Mouse (Mus musculus) CH12F3 (cell line): ENCODE data around the gene Vamp4.
"Not testable (repeated sequence)": the region's sequence is repeated elsewhere in the genome, so short reads cannot be mapped to it uniquely, and the experiment has no call there.

Experiments
- in situ Hi-C: fragments of 300-500 bp; cut with MboI; formaldehyde crosslinking; loops from 2 replicates; pipeline ENCODE4 v1.14.3; 2020; ENCODE audit warnings: low sequenced_read_pairs

Gene Vamp4

DNA sequence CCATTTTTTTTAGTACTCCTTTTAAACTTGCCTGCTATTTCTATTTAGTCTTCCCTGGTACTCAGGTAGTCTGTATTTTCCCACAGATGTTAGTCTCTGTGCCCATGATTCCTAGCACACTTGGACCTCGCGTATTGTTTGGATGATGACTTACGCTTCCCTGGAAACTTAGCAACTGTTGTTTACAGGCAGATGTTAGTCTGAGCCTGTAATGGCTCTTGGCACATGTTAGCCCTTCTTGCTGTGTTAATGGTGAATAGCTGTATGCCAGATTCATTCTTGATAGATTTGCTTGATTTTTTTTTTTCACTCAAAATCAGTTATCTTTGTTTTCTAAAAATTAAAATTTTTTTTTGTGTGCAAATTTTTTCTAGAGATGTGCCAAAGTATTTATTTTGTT lies 18.3 kb downstream of the Vamp4 start:
- in situ Hi-C loops, result no loop called here

GRCm38 (mm10) chr1:162589443-162589842 lies 19.1 kb downstream of the Vamp4 start:
- in situ Hi-C loops, result no loop called here

DNA sequence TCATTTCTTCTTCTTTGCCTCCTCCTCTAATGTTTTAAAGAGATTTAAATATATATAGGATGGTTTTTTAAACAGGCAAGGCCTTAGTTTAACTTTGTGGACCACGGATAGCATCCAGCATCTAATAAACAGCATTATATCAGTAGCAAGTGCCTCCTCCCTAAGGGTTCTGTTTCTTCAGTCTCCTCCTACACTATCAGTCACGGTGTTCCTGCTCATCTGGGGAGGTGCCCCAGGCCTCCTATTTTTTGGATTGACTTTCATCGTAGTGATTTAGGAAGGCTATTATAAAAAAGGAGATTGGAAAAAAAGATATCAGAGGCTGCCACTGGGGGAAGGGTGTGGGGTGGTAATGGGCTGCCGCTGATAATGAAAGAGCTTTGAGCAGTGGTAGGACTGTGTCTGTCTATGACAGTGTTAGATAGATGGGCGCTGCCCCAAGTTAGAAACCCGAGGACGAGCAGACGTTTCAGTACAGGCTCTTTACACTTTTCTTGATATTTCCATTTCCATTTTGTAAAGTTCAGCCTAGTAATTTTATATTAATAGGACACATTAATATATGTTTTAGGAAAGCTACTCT lies 20.2 kb downstream of the Vamp4 start:
- in situ Hi-C loops, result no loop called here

DNA sequence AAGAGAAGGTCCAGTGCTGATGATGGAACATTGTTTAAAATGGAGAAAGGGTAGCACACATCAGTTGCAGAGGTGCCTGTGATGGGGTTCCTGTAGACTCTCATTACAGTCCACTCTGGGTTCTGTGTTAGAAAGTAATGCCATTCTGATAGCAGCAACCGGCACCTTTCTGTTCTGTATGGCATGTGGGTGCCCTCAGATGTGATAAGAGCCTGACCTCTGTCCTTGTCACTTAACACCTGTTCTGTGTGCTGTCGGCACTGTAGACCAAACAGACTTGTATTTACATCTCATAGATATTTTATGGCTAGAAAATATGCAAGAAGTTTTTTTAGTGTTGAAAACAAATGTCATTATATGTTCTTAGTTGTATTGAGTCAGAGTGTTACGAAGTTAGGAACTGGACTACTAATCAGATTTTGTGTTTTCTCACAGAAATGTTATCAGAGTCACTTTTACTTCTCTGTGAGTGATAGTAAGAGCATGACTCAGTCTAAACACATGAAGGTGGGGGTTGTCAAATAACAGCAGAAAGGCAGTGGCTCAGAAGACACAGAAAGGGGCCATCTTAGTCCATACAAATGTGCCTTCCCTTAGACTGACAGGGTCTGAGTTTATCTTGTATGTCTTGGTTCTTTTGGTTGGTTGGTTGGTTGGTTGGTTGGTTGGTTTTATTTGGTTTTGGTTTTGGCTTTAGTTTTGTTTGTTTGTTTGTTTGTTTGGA lies 27.2 kb downstream of the Vamp4 start:
- in situ Hi-C loops, result no loop called here

DNA sequence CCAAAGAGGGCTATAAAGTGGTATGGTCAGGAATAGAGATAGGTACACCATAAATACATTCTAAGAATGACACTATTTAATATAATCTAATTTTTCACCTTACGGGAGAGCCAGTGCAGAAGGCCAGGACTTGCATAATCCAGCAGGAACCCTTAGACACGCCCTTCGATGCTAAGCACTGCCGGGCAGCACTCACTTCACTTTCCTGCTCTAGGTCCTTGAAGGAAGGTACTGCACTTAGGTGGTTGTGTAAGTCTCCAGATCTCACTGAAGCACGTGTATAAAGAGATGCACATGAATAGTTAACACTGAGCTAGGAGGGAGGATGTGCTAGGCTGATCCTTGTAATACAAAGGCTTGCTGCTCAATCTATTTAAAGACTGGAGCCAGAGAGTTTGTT lies 29.3 kb downstream of the Vamp4 start:
- in situ Hi-C loops, result no loop called here

GRCm38 (mm10) chr1:162601288-162601687 lies 31.0 kb downstream of the Vamp4 start:
- in situ Hi-C loops, result no loop called here

- in situ Hi-C loops, result no loop called here
Measured at GRCm38 (mm10) chr1:162608127-162608526, 37.8 kb downstream of the Vamp4 start.

- in situ Hi-C loops, result no loop called here
Measured at GRCm38 (mm10) chr1:162609633-162610250, 39.4 kb downstream of the Vamp4 start.

DNA sequence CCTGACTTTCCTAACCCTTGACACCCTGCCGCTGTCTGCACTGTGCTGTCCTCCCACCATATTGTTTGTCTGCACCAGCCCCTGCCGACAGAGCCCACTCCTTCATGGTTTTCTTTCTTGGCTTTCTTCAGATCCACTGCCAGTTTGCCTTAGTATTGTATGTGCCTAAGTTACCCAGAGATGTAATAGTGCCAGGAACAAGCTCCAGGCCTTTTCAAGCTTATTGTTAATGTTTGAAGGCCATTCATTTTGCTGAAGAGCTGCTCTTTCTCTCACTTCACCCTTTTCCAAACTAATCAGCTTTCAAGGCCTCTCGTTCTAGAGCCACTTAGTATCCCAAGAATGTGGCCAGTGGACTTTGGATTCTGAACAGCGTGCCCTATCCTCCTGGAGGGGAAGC lies 40.9 kb downstream of the Vamp4 start:
- in situ Hi-C loops, result no loop called here

DNA sequence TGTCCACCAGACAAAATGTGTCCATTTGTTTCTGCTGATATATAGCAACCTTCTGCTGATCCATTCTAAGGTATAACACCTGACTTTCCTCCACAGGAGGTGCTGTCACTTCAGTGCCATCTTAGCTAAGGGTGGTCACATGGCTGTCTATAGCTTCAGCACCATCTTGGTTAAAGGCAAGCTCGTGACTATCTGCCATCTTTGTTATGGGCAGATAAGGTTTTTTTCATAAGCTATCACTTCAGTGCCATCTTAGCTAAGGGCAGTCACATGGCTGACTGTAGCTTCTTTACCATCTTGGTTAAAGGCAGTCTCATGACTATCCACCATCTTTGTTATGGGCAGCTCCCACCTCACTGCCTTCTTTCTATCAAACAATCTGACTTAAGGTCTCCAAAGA lies 45.2 kb downstream of the Vamp4 start:
- in situ Hi-C loops, result no loop called here

DNA sequence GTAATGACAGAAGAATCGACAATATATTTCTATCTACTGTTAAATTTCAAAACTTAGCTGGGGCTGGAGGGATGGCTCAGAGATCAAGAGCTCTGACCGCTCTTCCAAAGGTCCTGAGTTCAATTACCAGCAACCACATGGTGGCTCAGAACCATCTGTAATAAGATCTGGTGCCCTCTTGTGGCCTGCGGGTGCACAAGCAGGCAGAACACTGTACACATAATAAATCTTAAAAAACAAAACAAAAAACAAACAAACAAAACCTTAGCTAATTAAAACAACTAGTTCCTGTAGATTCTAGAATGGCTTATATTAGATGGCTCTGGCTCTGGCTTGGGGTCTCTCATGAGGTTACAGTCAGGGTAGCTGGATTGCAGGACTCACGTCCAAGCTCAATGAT lies 50.2 kb downstream of the Vamp4 start:
- in situ Hi-C loops, result no loop called here

- in situ Hi-C loops, result no loop called here
Measured at GRCm38 (mm10) chr1:162623895-162624294, 53.6 kb downstream of the Vamp4 start.

- in situ Hi-C loops, result no loop called here
Measured at GRCm38 (mm10) chr1:162625229-162625628, 54.9 kb downstream of the Vamp4 start.

DNA sequence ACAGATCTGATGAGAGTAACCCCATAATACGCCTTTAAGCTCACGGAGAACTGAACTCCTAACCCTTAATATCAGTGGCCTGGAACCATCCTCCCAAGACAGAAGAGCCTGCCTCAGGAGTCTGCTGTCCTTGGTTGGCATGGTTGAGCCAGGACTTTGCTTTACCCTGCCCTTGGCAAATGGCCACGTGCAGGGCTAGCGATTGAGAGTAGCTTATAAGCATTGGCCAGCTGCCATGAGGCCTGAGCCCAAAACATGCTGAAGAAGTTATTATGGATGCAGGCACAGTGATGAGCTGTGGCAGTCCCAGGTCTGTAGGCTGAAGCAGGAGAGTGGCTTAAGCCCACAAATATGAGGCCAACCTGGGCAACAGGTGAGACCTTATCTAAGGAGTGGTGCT lies 57.5 kb downstream of the Vamp4 start:
- in situ Hi-C loops, result not testable (repeated sequence)

GRCm38 (mm10) chr1:162628326-162628725 lies 58.0 kb downstream of the Vamp4 start:
- in situ Hi-C loops, result not testable (repeated sequence)

DNA sequence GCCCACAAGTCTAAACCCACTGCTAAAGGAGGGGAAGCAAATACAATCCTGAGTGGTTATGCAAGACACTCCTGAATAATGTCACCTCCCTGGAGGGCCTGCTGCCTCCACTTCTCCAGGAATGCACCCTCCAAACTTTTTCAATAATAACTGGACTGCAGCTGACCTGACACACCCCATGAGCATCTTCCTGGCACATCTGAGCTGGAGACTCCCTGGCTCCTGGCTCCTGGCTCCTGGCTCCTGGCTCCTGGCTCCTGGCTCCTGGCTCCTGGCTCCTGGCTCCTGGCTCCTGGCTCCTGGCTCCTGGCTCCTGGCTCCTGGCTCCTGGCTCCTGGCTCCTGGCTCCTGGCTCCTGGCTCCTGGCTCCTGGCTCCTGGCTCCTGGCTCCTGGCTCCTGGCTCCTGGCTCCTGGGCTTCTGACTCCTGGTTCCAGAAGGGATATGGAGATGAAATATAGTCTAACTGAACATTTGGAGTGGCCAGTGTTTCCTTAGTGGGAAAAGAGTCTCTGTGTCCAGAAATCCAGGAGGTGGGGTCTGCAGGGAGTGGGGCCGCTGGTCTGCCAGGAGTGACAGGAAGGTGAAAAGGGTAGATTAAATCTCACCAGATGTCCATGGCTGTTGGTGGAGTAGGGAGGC lies 65.1 kb downstream of the Vamp4 start:
- in situ Hi-C loops, result not testable (repeated sequence)

DNA sequence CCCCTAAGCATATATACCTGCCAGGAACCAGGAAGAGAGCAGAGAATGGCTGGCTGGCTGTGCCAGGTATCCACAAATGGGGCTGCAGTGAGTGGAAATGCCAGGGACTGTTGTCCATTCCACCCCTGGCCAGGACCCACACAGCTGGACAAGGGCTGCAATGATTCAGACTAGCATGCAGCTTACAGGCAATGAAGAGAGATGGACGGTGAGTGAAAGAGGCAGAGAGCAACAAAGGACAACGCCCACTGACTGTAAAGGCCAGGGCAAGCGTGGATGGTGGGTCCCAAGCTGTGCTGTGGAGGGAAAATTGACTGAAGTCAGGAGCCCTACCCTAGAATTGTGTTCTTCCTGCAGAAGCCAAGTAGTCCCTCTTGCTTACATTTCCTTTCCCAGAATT lies 66.2 kb downstream of the Vamp4 start:
- in situ Hi-C loops, result no loop called here

DNA sequence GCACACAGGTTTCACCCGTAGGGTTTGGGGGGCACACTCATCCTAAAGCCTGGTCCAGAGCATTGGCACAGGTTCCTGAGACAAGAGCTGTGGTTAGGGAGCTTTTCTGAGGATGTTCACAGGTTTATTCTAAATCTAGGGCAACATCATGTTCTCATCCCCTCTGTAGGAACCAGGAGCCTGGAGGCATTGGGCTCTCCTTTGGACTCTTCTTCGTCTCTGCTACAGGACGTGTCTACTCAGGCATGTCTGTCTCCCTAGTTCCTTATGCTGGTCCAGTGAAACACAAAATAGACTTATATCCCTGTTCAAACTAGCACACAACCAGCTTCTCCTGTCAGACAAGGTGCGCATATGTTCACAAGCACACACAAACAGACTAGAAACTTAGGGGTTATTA lies 68.2 kb downstream of the Vamp4 start:
- in situ Hi-C loops, result no loop called here

DNA sequence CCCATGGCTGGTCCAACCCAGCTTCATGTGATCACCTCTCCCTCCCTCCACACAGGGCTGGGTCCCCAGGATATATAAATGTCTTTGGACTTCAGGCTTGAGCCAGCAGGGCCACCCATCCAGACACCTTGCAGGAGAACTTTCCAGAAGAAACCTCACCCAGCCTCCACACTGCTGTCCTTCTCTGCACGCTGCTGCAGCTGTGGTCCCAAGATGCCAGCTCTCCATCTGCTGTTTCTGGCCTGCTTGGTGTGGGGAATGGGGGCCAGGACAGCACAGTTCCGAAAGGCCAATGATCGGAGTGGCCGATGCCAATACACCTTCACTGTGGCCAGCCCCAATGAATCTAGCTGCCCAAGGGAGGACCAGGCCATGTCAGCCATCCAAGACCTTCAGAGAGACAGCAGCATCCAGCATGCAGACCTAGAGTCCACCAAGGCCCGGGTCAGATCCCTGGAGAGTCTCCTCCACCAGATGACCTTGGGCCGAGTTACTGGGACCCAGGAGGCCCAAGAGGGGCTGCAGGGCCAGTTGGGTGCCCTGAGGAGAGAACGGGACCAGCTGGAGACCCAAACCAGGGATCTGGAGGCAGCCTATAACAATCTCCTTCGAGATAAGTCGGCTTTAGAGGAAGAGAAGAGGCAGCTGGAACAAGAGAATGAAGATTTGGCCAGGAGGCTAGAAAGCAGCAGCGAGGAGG lies 68.9 kb downstream of the Vamp4 start, which contains the start of gene Myoc:
Myoc (plus strand) TSS at position 105 of the 700 bp plus-strand sequence.
- in situ Hi-C loops, result no loop called here

DNA sequence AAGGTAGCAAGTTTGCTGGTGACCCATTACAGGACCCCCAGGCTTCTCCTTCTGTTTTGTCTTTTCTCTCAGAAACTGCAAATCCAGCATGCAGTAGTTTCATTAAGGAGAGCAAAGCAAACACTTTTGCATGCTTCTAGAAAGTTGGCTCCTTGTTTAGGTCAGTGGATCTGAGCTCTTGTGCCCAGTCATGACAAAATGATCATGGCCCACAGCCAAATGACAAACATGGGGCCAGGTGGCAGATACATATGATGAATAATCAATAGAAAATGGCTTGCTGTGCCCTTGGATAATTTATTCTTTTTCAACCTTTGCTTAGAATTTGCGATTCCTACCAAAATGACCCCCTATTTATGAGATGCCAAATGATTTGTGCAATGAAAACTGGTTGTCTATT lies 69.5 kb downstream of the Vamp4 start:
- in situ Hi-C loops, result no loop called here

- in situ Hi-C loops, result no loop called here
Measured at GRCm38 (mm10) chr1:162642591-162642990, 72.3 kb downstream of the Vamp4 start.
